Mouse (Mus musculus): ENCODE results near the gene Cacnb2. TPM values are rescaled to one million over a fixed set of nuclear protein-coding genes. Genes with fewer than 3 reads are reported as not detected.
"Not testable (repeated sequence)": the region's sequence is repeated elsewhere in the genome, so short reads cannot be mapped to it uniquely, and the experiment has no call there.

Gene Cacnb2
- polyA plus RNA-seq, 1 experiment = not detected

- TF ChIP-seq CTCF (IDR thresholded peaks at IDR 0.05; ENCODE audit: insufficient read depth, low read depth, low read length) (no peak), POLR2A (IDR thresholded peaks at IDR 0.05; ENCODE audit: insufficient read depth, low read depth, low read length) (no peak)
- Histone ChIP-seq H3K4me3 (ENCODE audit: insufficient read depth, low read depth, low read length) (no peak overlapping the region), H3K4me1 (ENCODE audit: control insufficient read depth, insufficient read depth, low read length) (no peaks in the 10 kb centered on the region), H3K27ac (ENCODE audit: insufficient read depth, low read depth, low read length) (no peak overlapping the region)
Observed at GRCm38 (mm10) chr2:14684231-14684630, 81.3 kb downstream of the Cacnb2 start.

DNA sequence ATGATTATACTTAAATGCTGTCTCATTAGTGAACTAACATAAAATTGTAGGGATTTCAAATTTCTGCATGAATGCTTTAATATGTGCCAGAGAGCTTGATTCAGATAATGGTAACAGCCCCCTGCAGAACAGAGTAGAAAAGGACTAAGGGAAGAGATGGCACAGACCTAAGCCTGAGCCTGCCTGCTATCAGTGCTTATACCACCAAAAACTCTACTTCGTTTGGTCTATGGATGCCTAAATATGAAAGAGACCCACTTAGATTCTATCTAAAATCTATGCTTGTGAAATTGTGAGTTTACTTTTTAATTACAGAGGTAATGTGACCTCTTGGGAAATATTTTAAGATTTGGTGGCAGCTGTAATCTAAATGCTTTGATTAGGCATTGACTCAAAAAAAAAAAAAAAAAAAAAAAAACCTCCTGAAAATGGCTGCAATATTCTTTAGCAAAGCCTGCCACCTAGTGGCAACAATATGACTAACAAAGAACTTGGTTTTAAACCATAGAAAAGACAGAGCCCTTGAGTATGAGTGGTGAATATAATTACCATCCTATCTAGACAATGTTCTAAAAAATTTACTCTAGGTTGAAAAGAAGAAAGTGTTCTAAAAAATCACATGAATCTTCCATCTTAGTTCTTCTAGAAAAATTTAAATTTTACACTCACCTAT is 100.2 kb downstream of the Cacnb2 start:
- H3K27ac ChIP-seq (ENCODE audit: insufficient read depth, low read depth, low read length) = no peak overlapping the region
- WGBS = 73% methylated on average over 1 of the region's 1 CpGs

GRCm38 (mm10) chr2:14703676-14704075 is 100.8 kb downstream of the Cacnb2 start:
- Histone ChIP-seq H3K4me3 (ENCODE audit: insufficient read depth, low read depth, low read length) (no peak overlapping the region), H3K4me1 (ENCODE audit: control insufficient read depth, insufficient read depth, low read length) (no peaks in the 10 kb centered on the region), H3K27ac (ENCODE audit: insufficient read depth, low read depth, low read length) (no peak overlapping the region)
- 89% methylated on average over 4 of the region's 4 CpGs for WGBS
- TF ChIP-seq CTCF (IDR thresholded peaks at IDR 0.05; ENCODE audit: insufficient read depth, low read depth, low read length) = no peak
- no peak for TF ChIP-seq POLR2A (IDR thresholded peaks at IDR 0.05; ENCODE audit: insufficient read depth, low read depth, low read length)

More for the DNA sequence above, 100.2 kb downstream of the Cacnb2 start:
- no peak for TF ChIP-seq POLR2A (IDR thresholded peaks at IDR 0.05; ENCODE audit: insufficient read depth, low read depth, low read length)
- Histone ChIP-seq H3K4me1 (ENCODE audit: control insufficient read depth, insufficient read depth, low read length) (no peaks in the 10 kb centered on the region), H3K4me3 (ENCODE audit: insufficient read depth, low read depth, low read length) (no peak overlapping the region)

DNA sequence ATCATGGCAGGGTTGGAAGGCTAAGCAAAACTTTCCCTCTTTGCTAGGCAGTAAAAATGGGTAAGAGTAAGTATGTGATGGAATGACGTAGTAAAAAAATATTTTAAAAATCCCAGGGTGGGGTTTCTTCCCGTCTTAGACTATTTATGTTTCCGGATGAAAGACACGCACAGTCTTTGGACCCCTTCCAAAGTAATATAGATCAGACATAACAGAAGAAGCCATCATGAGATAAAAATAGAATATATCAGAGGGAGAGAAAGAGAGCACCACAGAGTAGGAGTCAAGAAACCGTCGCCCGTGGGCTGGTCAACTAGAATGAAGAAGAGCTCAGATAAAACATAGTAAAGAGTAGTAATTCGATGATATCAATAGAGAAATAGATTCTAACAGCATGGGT is 107.4 kb downstream of the Cacnb2 start:
- Histone ChIP-seq H3K4me3 (ENCODE audit: insufficient read depth, low read depth, low read length) (no peak overlapping the region), H3K27ac (ENCODE audit: insufficient read depth, low read depth, low read length) (no peak overlapping the region), H3K4me1 (ENCODE audit: control insufficient read depth, insufficient read depth, low read length) (no peaks in the 10 kb centered on the region)
- no peak for TF ChIP-seq POLR2A (IDR thresholded peaks at IDR 0.05; ENCODE audit: insufficient read depth, low read depth, low read length)
- no peak for TF ChIP-seq CTCF (IDR thresholded peaks at IDR 0.05; ENCODE audit: insufficient read depth, low read depth, low read length)
- 94% methylated on average over 8 of the region's 8 CpGs for WGBS

- no peaks in the 10 kb centered on the region for H3K4me1 ChIP-seq (ENCODE audit: control insufficient read depth, insufficient read depth, low read length)
- no peak overlapping the region for H3K27ac ChIP-seq (ENCODE audit: insufficient read depth, low read depth, low read length)
- H3K4me3 ChIP-seq (ENCODE audit: insufficient read depth, low read depth, low read length) = no peak overlapping the region
- TF ChIP-seq CTCF (IDR thresholded peaks at IDR 0.05; ENCODE audit: insufficient read depth, low read depth, low read length) (no peak), POLR2A (IDR thresholded peaks at IDR 0.05; ENCODE audit: insufficient read depth, low read depth, low read length) (no peak)
- WGBS = 90% methylated on average over 2 of the region's 2 CpGs
Observed at GRCm38 (mm10) chr2:14711751-14712150, 108.9 kb downstream of the Cacnb2 start.

DNA sequence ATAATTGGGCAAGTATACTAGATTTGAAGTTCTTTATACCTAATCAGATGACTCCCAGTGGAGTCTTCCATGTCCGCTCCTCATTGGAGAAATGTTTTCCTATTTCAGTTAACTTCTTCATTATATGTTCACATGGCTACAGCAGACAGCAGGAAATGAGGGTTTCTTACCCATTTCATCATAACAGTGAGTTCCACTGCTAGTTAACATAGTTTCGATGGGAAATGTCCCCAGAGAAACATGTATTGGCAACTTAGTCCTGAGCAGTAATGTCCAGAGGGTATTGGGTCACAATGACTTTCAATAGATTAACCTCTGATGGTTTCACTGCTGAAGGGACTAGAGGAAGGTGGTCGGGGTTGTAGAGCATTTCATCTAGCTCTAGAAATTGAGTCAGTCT is 110.2 kb downstream of the Cacnb2 start:
- 92% methylated on average over 3 of the region's 3 CpGs for WGBS
- H3K4me1 ChIP-seq (ENCODE audit: control insufficient read depth, insufficient read depth, low read length) = no peaks in the 10 kb centered on the region
- no peak overlapping the region for H3K4me3 ChIP-seq (ENCODE audit: insufficient read depth, low read depth, low read length)
- TF ChIP-seq POLR2A (IDR thresholded peaks at IDR 0.05; ENCODE audit: insufficient read depth, low read depth, low read length) = no peak
- TF ChIP-seq CTCF (IDR thresholded peaks at IDR 0.05; ENCODE audit: insufficient read depth, low read depth, low read length) = no peak
- H3K27ac ChIP-seq (ENCODE audit: insufficient read depth, low read depth, low read length) = no peak overlapping the region

DNA sequence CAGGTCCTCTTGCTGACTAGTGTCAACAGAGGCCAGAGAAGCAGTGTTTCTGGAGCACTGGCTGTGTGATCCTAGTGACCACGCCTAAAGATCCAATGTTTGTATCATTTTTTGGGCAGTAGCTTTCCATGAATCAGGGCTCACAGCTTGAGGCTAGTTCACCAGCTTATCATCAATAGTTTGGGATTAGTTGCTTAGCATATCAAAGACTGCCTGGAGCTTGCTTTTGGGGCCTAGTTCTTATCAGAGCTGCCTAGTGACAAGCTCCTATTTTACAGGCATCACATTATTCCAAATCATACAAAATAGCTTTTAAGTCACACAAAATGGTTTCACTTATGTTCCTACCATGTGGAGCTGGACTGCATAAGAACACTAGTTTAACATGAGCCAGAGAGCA is 113.8 kb downstream of the Cacnb2 start:
- Histone ChIP-seq H3K4me1 (ENCODE audit: control insufficient read depth, insufficient read depth, low read length) (no peaks in the 10 kb centered on the region), H3K27ac (ENCODE audit: insufficient read depth, low read depth, low read length) (no peak overlapping the region), H3K4me3 (ENCODE audit: insufficient read depth, low read depth, low read length) (no peak overlapping the region)
- 65% methylated on average over 1 of the region's 1 CpGs for WGBS
- TF ChIP-seq POLR2A (IDR thresholded peaks at IDR 0.05; ENCODE audit: insufficient read depth, low read depth, low read length) (no peak), CTCF (IDR thresholded peaks at IDR 0.05; ENCODE audit: insufficient read depth, low read depth, low read length) (no peak)

DNA sequence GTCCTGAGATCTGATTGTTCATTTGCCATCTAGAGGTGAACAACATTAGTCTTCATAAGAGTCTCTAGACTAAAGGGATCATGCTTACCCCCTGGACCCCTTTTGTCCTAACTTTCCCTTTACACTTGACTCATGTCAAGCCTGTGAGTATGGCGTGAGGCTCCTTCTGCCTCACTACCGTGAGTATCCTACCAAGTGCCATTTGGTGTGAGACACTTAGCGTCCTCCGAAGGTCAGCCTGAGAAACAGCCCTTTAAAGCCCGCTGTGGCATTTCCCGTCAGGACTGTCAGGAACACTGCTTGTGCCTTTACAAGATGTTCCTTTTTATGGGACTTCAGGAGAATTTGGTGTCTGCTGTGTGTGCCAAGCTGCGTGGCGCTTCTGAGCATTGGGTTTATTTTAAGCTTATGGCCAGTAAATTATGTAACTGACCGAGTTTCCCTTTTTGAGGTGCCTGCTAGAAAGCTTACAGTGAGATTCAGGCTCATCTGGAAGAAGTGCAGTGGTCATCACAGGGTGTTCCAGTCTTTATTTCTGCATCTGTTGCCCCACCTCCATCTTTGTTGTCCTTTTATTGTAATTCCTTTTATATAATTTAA is 116.3 kb downstream of the Cacnb2 start:
- H3K4me1 ChIP-seq (ENCODE audit: control insufficient read depth, insufficient read depth, low read length) = no peaks in the 10 kb centered on the region
- no peak overlapping the region for H3K4me3 ChIP-seq (ENCODE audit: insufficient read depth, low read depth, low read length)
- H3K27ac ChIP-seq (ENCODE audit: insufficient read depth, low read depth, low read length) = no peak overlapping the region
- WGBS = 93% methylated on average over 9 of the region's 9 CpGs
- TF ChIP-seq CTCF (IDR thresholded peaks at IDR 0.05; ENCODE audit: insufficient read depth, low read depth, low read length) (no peak), POLR2A (IDR thresholded peaks at IDR 0.05; ENCODE audit: insufficient read depth, low read depth, low read length) (no peak)

DNA sequence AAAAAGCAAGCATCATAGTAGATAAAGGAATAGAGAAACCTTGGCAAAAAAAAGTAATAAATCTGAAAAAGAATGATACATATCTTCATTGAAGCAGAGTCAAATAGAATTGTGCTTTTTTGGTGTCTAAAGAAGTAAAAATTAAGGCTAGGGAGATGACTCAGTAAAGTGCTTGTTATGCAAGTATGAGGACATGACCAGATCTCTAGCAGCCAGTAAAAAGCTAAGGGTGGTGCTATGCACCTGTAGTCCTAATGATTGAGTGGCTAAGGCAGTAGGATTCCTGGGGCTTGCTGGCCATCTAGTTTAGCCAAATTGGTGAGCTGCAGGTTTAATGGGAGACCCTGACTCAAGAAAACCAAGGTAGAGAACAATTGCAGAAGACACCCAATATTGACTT is 122.5 kb downstream of the Cacnb2 start:
- TF ChIP-seq CTCF (IDR thresholded peaks at IDR 0.05; ENCODE audit: insufficient read depth, low read depth, low read length) (no peak), POLR2A (IDR thresholded peaks at IDR 0.05; ENCODE audit: insufficient read depth, low read depth, low read length) (no peak)
- H3K27ac ChIP-seq (ENCODE audit: insufficient read depth, low read depth, low read length) = no peak overlapping the region
- H3K4me1 ChIP-seq (ENCODE audit: control insufficient read depth, insufficient read depth, low read length) = no peaks in the 10 kb centered on the region
- no peak overlapping the region for H3K4me3 ChIP-seq (ENCODE audit: insufficient read depth, low read depth, low read length)

- H3K4me3 ChIP-seq (ENCODE audit: insufficient read depth, low read depth, low read length); H3K4me1 ChIP-seq (ENCODE audit: control insufficient read depth, insufficient read depth, low read length); H3K27ac ChIP-seq (ENCODE audit: insufficient read depth, low read depth, low read length): not testable (repeated sequence)
- 97% methylated on average over 13 of the region's 13 CpGs for WGBS
Observed at GRCm38 (mm10) chr2:14726601-14727000, 123.7 kb downstream of the Cacnb2 start.

All from olfactory bulb, adult 2 months (tissue).